19 mouse cellular contexts compared by ENCODE assay signal in the genomic region with DNA sequence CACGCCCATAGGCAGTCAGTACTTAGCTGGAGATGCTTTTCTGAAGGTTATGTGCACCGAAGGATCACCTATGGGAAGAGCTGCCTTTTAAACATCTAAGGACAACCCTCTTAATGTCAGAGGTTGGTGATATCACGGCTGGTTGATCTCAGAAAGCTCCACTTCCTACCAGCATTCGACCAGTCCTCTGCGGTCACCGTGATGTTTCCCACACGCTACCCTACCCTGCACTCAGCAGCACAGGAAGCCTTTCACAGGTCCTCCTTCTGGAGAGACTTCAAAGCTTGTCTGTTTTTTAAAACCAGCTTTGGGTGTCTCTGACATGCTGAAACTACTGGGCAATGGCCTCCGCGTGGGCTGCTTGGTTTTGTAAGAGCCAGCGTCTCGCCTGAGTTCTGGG.
"Had no signal": no experiment of that assay in that cellular context is flagged by ENCODE, and none has a peak within 500 bp of the region (broad histone marks: within the 10 kb centered on the region; RNA-seq: fewer than 3 reads in every experiment).

No protein-coding gene starts in this region.

- DNase-seq: kidney, adult 18-20 months; kidney, postnatal 4 days; left cerebral cortex, postnatal 4 days; lung, adult 18-20 months; lung, postnatal 4 days; right cerebral cortex, postnatal 14 days; thymus, adult 2 months; thymus, postnatal 25 days had no signal

- H3K4me3 ChIP-seq: intestine, embryonic 15.5 days; kidney, embryonic 15.5 days; layer of hippocampus, adult 2 months; limb, embryonic 13.5 days; megakaryocyte, embryonic 14.5 days; midbrain, embryonic 13.5 days; myocyte; neural tube, embryonic 13.5 days; stomach, embryonic 15.5 days had no signal

- H3K36me3 ChIP-seq: intestine, embryonic 15.5 days; stomach, embryonic 15.5 days had no signal

- H3K4me1 ChIP-seq: intestine, embryonic 15.5 days; stomach, embryonic 15.5 days had no signal

- H3K4me2 ChIP-seq: intestine, embryonic 15.5 days; kidney, embryonic 15.5 days; limb, embryonic 13.5 days; midbrain, embryonic 13.5 days; neural tube, embryonic 13.5 days; stomach, embryonic 15.5 days had no signal

- ATAC-seq: intestine, embryonic 15.5 days; lung, postnatal 0 days; midbrain, embryonic 13.5 days had no signal

- H3K27me3 ChIP-seq: intestine, embryonic 15.5 days; kidney, embryonic 15.5 days; limb, embryonic 13.5 days; megakaryocyte, embryonic 14.5 days; midbrain, embryonic 13.5 days; neural tube, embryonic 13.5 days; stomach, embryonic 15.5 days had no signal

- H3K9me3 ChIP-seq: intestine, embryonic 15.5 days; kidney, embryonic 15.5 days; limb, embryonic 13.5 days; megakaryocyte, embryonic 14.5 days; midbrain, embryonic 13.5 days; neural tube, embryonic 13.5 days; stomach, embryonic 15.5 days had no signal

- H3K9ac ChIP-seq: intestine, embryonic 15.5 days; kidney, embryonic 15.5 days; limb, embryonic 13.5 days; liver, embryonic 14.5 days; midbrain, embryonic 13.5 days; neural tube, embryonic 13.5 days; stomach, embryonic 15.5 days had no signal

- H3K27ac ChIP-seq: intestine, embryonic 15.5 days; kidney, embryonic 15.5 days; layer of hippocampus, adult 2 months; limb, embryonic 13.5 days; liver, embryonic 14.5 days; midbrain, embryonic 13.5 days; neural tube, embryonic 13.5 days; stomach, embryonic 15.5 days had no signal
